Mouse (Mus musculus) layer of hippocampus, adult 9-10 months (tissue): ENCODE measurements around the gene Tepsin.
A peak's percentile ranks its signal among the peaks of the same experiment; 100 is the strongest.

Experiments used
- DNase-seq: peaks from one replicate; pipeline ENCODE4 v3.0.0; 2022; ENCODE audit warnings: low spot score

Tepsin gene

DNA sequence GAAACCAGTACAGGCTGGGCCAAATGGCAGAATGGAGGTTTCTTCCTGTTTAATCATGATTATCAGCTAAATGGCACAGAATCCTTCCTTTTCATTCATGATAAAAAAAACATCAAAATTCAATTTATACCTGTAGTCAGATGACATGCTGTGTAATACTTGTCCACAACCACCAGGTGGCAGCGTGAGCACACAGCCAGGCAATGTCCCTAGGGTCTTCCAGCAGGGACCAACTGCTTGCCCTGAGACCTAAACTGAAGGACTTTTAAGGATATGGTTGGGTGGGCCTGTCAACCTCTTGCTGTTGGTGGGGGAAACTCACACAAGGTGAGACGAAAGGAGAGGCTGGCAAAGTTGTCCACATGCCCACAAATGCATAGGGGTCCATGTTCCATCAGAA lies 12.5 kb upstream of the Tepsin start:
- no peak for DNase-seq

DNA sequence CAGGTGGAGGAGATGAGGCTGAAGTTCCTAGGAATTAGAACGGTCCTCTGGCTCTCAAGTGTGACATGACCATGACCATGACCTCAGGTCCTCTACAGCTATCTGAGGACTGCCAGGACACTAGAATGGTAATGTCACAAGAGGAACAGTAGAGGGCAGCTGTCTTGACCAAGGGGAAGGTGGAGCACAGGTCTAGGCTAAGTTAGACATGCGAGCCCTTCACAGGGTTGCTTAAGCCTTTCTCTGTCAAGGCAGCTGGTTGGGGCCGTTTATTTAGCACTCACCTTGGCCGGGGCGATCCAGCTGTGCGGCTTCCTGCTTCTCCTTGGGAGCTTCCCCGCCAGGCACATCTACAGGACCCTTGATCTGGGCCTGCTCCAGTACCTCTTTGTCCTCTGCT lies 12.0 kb upstream of the Tepsin start:
- DNase-seq = no peak

DNA sequence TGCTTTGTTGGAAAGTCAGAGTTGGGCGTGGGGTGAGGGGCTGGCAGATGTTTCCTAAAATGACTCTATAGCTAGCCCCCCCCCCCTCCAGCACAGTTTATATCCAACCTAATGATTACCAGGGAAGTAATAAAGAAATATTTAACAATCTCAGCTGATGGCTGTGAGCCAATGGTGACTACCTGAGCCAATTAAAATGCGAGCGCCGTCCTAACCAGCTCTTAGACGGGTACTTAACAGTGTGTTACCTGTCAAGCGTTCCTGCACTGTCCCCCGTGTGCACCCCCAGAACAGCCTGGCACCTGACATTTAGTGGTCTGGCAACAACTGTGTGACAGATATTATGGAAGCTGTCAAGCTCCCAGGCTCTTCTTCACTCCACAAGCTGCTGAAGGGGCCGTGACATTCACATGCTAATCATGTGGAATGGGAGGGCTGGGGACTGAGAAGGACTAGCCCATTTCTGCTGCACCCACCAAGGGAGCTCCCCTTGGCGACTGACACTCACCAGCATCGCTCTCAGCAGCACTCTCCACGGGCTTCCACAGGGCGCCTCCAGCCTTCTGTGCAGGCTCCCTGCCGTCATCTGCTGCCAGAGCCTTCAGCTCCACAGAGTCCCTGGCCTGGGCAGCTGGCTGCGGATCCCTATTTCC lies 11.2 kb upstream of the Tepsin start:
- no peak for DNase-seq

DNA sequence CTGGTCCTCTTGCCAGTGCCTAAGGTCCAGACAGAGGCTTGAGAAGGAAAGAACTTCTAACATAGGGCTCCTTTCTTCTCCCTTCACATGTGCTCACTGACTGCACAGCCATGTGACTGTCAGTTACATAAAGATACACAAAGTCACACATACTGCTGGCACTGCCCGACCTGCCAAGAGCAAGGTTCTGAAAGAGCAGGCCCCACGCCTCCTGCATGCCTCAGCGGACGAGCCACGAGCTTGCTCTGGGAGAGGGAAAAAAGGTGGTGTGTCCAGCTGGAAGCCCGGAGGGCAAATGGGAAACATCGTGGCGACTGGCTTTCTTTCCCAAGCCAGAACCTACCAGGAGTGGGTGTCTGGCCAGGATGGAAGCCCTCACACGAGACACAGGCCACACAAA lies 9.3 kb upstream of the Tepsin start:
- no peak for DNase-seq

DNA sequence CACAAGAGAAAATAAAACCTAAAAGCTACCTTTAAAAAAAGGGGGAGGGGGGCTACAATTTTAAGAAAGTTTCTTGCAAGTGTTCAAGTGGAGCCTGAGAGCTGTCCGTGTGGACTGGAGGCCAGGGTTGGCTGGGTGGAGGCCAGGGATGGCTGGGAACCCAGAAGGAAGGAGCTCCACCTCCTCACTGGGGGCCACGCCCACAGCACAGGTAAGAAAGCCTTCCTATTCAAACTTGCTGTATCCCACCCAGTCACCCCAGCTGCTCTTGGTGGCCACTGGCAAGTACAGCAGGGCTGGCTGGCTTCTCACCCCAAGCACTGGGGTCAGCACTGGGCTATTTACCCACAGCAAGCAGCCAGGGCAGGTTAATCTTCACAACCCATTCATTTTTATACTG lies 8.5 kb upstream of the Tepsin start:
- DNase-seq = no peak

DNA sequence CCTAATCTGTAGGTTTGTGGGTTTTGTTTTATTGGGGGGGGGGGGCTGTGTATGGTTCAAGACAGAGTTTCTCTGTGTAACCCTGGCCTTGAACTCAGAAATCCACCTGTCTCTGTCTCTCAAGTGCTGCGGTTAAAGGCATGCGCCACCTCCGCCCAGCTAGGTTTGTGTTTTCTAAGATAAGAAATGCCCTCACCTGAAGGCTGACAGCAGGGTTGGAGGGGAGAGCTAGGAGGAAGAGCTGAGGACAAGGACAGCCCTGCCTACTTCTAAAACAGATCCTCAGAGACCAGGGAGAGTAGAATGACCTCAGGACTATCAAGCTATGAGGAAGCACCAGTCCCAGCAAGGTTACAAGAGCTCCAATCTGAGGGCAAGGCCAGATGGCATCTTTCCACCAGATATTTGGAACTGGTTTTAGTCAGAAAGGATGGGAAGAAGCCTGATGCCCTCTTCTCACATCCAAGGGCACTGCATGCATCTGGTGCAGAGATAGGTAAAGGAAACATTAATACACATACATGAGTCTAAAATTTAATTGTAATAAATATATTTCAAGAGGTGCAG lies 5.0 kb upstream of the Tepsin start:
- DNase-seq = no peak

DNA sequence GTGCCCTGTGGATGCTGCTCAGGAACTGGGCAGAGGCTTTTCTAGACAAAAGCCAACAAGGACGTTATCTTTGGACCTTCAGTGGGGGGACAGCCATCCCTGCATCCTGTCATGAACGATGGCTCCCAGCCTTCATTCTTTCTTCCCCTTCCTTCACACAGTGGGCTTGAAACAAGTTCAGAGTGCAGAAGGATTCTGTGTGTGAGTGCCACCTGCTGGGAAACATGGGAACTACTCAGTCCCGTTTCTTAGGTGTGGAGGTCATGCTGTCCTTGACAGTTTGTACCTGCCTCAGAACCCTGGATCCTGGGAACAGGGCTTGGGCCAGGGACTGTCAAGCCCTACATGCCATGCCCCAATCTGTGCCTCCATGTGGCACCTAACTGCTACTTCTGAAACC lies 2.5 kb upstream of the Tepsin start:
- DNase-seq = peak; percentile 66

DNA sequence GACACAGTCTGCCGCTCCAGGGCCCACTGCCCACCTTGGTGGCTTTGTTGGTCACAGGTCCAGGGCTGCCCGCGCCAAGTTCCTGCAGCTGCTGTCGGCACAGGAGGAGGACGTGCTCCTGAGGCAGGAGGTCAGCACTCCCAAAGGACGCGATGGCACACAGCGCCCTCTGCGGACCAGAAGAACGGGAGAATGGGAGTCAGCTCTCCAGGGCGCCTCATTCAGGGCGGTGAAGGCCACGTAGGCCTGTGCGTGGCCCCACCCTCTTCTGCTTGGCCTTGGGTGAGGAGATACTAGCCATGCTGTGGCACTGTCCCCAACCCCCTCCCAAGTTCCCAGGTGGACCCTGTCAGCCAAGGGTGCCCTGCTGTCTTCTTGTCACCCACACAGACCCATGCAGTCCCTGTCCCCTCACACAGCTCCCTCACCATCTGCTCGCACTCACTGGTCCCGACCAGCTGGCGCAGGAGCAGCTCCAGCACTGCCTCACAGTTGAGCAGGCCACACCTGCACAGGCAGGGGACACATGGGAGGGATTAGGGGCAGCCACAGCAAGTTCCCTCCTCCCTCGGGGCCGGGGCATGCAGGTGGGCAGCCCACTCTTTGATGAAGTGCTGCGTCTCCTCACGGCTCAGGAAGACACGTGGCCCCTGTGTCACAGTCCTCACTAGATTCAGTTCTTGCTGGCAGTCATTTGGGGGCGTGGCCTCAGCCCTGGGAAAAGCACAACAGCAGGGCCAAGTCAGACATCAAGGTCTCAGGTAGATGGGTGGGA lies 5.5 kb downstream of the Tepsin start:
- no peak for DNase-seq

DNA sequence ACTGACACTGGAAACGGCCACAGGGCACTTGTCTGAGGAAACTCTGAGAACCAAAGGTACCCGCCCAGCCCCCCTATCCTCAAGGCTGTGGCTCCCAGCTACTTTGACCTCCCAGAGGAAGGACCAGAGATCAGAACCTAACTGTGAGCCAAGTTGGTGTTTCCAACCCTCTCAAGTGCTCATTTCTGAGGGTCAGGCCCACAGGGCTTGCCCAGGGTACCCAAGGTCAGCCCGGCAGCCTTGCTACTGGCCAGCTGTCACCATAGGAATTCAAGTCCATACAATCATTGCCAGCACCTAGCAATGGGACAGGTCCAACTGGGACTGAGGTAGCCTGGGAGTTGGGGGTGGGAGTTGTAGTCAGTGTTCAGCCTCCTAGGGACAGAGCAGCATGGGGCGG lies 7.9 kb downstream of the Tepsin start:
- no peak for DNase-seq

DNA sequence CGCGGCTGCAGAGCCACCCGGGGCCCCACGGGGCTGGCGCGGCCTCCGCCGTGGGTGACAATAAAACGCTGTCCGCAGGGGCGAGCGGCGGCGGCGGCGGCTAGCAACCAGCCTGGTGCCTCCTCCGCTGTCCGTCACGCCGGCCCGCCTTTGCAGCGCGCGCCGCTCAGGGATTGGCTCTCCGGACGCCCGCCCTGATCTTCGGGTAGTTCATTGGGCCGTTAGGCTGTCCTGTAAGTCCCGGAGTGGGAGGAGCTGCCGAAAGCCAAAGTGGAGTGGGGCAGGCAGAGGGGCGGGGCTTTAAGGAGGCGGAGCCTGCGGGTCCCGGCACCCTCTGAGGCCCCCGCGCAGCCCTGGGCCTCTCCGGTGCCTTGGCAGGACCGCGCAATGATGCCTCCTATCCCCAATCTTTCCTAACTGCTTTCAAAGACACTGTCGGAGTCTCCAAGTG lies 11.8 kb downstream of the Tepsin start, which contains the start of gene Cep131:
TSS of gene Cep131 (minus strand) at position 126 of the 451 bp plus-strand sequence.
- peak; percentile 94 for DNase-seq

DNA sequence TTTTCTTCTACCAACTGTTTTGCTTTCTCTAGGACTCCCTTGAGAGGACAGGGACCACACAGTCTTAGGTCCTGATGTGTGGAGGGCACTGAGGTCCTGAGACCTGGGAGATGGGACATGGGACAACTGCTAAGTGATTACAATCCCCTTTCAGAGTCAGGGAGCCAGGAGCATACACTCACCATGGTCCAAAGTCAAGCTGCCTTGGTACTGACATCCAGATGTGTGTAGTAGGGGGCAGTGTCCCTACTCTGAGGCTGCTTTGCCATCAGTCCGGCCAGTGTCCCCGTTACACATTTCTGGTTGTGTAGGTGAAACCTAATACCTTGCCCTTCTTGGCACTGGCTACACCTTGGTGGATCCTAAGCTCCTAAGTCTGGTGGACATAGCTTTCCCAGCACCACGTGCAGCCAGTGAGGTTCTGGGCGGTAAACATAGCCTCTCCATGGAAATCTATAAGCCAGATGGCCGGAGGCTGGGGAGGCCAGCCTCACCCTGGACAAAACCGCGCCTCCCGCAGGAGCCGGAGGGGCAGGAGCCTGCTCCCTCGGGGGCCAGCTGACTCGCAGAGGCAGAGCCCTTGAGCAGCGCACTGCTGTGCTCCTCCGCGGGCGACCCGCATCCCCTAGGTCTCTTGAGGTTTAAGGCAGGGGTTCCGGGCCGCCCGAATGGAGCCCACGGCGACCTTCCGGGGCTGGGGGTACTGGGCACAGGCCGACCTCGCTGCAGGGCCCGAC lies 12.5 kb downstream of the Tepsin start:
- no peak for DNase-seq

DNA sequence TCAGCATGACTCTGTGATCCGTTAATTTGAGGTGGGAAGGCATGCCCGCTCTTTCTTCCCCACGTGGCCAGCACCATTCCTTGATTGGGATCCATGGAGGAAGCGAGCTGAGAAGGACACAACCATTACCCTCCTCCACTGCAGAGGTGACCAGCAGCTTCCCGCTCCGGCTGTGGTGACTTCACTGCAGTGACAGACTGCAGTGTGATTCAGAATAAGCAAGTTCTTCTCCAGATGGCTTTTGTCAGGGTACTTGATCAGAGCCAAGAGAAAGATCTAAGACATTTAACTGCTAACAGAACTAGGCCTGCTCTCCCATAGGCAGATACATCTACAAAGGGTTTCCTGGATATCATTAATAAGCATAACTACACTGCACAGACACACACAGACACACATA lies 18.2 kb downstream of the Tepsin start:
- DNase-seq = no peak

DNA sequence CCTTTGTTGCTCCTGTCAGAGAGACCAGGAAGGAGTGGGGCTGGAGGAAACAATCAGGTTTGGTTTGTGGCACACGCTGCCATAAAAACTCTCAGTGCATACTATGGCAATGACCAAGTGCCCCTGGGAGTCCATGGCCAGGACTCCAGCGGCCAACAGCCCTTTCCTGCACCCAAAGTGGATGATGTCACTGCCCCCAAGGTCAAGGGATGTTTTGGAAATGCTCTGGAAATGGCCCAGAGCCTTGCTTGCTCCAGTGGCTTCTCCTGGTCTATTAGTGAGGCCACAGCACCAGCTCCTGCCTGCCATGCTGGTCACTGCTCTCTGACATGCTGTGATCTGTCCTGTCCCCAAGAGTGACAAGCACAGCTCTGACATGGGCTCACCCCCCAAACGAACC lies 22.3 kb downstream of the Tepsin start:
- DNase-seq = no peak

DNA sequence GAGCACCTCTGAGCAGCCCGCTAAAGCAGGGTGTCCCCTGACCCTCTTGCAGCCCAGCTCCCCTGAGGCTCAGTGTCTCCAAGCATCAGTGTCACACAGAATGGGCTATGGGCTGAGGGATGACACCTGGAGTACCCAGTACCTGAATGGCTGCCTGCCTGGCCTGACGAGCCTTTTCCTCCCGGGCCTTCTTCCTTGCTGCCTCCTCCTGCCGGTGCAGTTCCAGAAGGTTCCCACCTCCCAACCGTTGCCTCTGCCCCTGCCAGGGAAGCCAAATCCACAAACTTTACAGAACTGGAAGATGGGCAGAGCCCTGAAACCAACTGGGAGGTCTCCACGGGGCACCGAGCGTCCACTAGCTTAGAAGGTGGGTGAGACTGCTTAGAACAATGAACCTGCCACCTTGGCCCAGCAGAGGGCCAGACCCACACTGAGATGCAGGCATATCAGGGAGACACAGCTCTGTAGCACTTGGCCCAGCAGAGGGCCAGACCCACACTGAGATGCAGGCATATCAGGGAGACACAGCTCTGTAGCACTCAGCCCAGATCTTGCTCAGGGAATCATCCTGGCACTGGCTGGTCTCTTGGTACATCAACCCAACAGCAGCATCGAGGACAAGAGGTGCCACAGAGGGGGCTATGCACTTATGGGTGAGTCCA lies 25.4 kb downstream of the Tepsin start:
- DNase-seq = no peak

DNA sequence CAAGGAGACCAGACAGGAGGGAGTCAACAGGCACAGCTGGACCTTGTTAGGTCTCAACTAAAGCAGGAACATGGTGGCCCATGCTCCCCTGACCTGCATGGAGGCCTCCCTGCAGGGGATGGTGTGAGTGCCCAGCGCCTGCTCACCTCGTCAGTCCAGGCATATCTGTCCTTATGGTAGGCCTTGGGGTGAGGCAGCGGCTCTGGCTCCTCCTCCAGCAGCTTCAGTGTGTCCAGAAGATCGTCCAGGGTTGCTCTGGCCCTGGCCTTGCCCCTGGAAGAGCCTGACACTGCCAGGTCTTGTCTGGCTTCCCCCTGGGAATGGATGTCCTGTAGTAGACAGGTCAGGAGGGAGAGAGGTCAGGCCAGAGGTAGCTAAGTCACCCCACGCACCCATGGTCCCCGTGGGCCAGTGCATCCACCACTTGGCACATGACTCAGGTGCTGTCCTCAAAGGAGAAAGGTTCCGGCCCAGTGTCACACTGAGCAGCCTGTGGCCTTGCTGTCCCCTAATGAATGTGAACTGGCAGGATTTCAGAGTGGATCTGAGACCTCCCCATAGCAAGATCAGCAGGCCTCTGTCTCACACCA lies 26.7 kb downstream of the Tepsin start:
- DNase-seq = no peak

DNA sequence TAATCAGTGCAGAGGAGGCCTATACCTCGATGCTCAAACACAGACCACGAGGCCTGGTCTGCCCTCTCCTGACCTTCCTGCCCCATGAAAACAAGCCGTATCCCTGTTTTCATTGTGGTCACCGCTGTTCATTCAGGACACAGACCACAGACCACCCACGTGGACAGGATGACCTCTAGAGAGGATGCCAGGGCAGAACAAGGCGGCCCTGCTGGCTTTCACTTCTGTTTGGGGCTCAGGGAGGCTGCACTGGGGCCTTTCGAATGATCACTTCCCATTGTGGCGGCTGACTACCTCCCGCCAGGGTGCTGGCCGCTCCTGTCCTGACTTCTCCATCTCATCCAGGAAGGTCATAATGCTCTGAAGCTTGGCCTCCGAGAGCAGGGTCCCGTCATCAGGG lies 27.5 kb downstream of the Tepsin start:
- no peak for DNase-seq

DNA sequence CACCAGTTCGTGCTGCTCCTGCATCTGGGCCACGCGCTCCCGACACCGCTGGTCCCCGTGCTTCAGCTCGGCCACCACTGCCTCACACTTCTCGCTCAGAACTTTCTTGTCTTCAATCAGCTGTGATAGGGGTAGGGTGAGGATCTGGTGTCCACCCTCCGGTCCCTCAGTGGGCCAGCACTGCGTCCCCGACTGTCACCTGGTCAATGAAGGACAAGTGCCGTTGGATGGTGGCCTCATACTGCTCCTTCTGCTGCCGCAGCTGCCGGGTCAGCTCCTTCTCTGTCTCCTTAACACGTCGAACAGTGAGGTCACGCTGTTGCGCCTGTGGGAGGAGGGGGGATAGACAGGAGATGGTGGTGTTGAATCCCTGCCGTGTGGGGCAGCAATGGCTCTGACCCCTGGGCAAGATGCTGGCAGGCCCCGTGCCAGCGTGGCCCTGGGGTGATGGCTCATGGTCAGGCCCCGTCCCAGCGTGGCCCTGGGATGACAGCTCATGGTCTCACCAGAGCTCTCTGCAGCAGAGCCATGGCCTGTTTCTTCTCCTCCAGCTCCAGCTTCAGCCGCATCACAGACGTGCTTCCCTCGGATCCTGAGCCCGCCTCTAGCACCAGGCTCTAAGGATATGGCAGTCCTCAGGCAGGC lies 28.1 kb downstream of the Tepsin start:
- DNase-seq = no peak

DNA sequence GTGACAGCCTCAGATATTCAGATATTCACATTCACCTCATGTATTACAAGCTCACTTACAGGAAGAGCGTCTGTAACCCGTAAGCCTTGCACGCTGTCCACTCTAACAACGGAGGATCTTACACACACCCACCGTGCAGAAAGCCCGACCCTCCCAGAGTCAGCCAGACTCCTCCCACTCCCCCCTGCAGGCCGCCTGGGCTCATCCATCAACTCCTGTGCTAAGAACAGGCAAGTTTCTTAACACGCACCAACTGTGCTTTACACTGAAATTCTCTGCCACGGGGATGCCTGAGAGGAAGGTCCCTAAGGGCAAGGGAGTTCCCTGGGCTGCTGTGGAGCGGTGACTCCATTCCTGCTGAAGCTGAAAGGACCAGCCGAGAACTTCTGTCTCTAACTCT lies 29.3 kb downstream of the Tepsin start:
- no peak for DNase-seq

DNA sequence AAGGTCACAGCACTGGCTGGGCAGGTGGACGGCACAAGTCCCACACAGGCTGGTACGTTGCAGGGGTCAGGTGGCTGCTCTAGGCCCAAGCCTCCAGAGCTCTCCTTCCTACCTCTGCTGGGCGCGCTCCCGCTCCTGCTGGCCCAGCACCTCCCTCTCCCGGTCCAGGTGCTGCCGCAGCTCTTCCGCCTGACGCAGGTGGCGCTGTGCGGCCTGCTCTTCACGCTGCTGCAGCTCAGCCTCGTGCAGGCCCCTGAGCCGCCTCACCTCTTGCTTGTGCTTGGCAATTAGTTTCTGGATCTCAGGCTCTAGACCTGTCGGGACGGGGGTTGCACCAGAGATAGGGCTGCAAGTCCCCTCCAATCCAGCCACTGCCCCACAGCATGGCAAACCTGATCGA lies 30.7 kb downstream of the Tepsin start:
- DNase-seq = no peak

DNA sequence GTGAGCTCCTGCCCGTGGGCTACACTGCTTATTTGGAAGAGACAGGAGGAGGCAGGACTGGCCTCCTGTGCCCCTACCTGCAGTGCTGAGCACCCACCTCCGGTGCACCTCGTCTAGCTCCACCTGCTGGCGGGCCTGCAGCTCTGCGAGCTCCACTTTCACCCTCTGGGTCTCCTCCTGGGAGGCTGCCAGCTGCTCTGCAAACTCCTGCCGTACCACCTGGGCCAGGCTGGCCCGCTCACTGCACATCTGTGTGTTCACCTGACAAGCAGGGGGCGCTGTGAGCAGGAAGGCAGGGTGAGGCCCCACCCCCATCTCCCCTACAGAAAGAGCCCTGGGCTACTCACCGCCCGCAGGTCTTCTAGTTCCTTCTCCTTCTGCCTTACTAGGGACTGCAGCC lies 33.2 kb downstream of the Tepsin start:
- DNase-seq = no peak

DNA sequence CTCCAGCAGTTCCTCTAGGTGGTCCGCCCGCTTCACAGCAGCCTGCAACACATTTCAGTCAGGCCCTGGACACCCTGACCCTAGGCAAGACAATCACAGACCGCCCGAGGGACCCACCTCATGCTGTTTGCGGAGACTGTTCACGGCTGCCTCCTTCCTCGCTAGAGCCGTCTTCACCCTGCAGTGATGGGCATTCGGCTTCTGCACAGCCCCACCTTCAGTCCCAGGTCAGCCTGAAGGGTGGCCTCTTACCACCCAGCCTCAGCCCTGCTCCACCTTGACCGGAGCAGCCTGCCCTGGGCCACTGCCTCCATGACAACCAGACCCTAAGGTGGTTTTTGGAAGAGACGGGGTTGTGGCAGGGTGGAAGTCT lies 33.9 kb downstream of the Tepsin start:
- DNase-seq = no peak
